Mouse (Mus musculus) hematopoietic stem cell, adult 5-6 weeks (primary cell): ENCODE data around the gene Hnrnpm. TPM values are rescaled to one million over a fixed set of nuclear protein-coding genes. Genes with fewer than 3 reads are reported as not detected.
A peak's percentile ranks its signal among the peaks of the same experiment; 100 is the strongest.
"Not testable (repeated sequence)": the region's sequence is repeated elsewhere in the genome, so short reads cannot be mapped to it uniquely, and the experiment has no call there.

Experiments
- ATAC-seq, 2 experiments: fragments of 125-278 bp in 1 of 2; replicated peaks in 1 of 2; 2 replicates each; pipeline ENCODE4 v1.8.0; 2016 to 2017; ENCODE audit warnings: inconsistent platforms in 2 of 2, mild to moderate bottlenecking in 2 of 2, moderate number of reproducible peaks in 2 of 2, low read depth in 1 of 2, moderate TSS enrichment in 1 of 2; ENCODE audit not compliant: low FRiP score in 2 of 2, poor library complexity in 2 of 2, severe bottlenecking in 2 of 2, insufficient read depth in 1 of 2, low TSS enrichment in 1 of 2
- total RNA-seq: library from RNA; stranded (forward); fragments of 172-1452, 232-1000 nt; gene quantifications from 2 replicates; pipeline ENCODE4 v1.2.3, GENCODE M21; 2017

Gene Hnrnpm
- total RNA-seq, 1 experiment from 2014 or later: 543 TPM

- peak; percentile 93 to 97 for ATAC-seq
Observed at GRCm38 (mm10) chr17:33628621-33629486, 57.8 kb downstream of the Hnrnpm start, which contains the start of gene Zfp414. TSS of gene Zfp414 (plus strand) at chr17:33629090.

GRCm38 (mm10) chr17:33627281-33627680, 59.4 kb downstream of the Hnrnpm start:
- ATAC-seq: no peak

GRCm38 (mm10) chr17:33613726-33614125, 72.9 kb downstream of the Hnrnpm start:
- not testable (repeated sequence) for ATAC-seq

- ATAC-seq: peak in 1 of 2 experiments; percentile 60; a peak in 1 of 4 replicates
Observed at GRCm38 (mm10) chr17:33610548-33610947, 76.1 kb downstream of the Hnrnpm start.

GRCm38 (mm10) chr17:33607273-33607672, 79.4 kb downstream of the Hnrnpm start:
- ATAC-seq: no peak

GRCm38 (mm10) chr17:33601947-33602346, 84.7 kb downstream of the Hnrnpm start:
- ATAC-seq: no peak

- no peak for ATAC-seq
Observed at GRCm38 (mm10) chr17:33600831-33601230, 85.8 kb downstream of the Hnrnpm start.

- no peak for ATAC-seq
Observed at GRCm38 (mm10) chr17:33599836-33600475, 86.7 kb downstream of the Hnrnpm start.

GRCm38 (mm10) chr17:33598506-33598905, 88.2 kb downstream of the Hnrnpm start:
- no peak for ATAC-seq

- ATAC-seq: no peak
Observed at GRCm38 (mm10) chr17:33597271-33597670, 89.4 kb downstream of the Hnrnpm start.

Other genes starting within 250 kb of the Hnrnpm start
- 49.4 and 63.8 TPM in 2 replicates for gene Adamts10, start 162.7 kb downstream of the Hnrnpm start, total RNA-seq
- 54.8 and 76.2 TPM in 2 replicates for gene Myo1f, start 131.2 kb downstream of the Hnrnpm start, total RNA-seq
- 19.2 and 19.3 TPM in 2 replicates for gene Zfp414, start 57.8 kb downstream of the Hnrnpm start, total RNA-seq
- 2.7 and 3.0 TPM in 2 replicates for gene Pram1, start 48.8 kb downstream of the Hnrnpm start, total RNA-seq
- gene March2, start 31.8 kb upstream of the Hnrnpm start, total RNA-seq: 20.5 and 28.7 TPM in 2 replicates
- gene Rab11b, start 73.7 kb upstream of the Hnrnpm start, total RNA-seq: 31.6 and 49.3 TPM in 2 replicates
- gene Angptl4, start 95.0 kb upstream of the Hnrnpm start, total RNA-seq: 5.6 and 6.6 TPM in 2 replicates
- 7.6 and 12.8 TPM in 2 replicates for gene Kank3, start 123.7 kb upstream of the Hnrnpm start, total RNA-seq
- 2,029 and 3,129 TPM in 2 replicates for gene Rps28, start 137.7 kb upstream of the Hnrnpm start, total RNA-seq
- gene Ndufa7, start 137.7 kb upstream of the Hnrnpm start, total RNA-seq: 123 and 126 TPM in 2 replicates
- 11.3 and 22.1 TPM in 2 replicates for gene Cd320, start 156.2 kb upstream of the Hnrnpm start, total RNA-seq
- not detected in 2 replicates for gene Gm7029, start 187.0 kb upstream of the Hnrnpm start, total RNA-seq
- gene Kifc1, start 203.8 kb upstream of the Hnrnpm start, total RNA-seq: 24.7 and 37.6 TPM in 2 replicates
- gene Platr17, start 218.3 kb upstream of the Hnrnpm start, total RNA-seq: 3.3 and 4.4 TPM in 2 replicates
- 26.5 and 27.7 TPM in 2 replicates for gene Daxx, start 222.6 kb upstream of the Hnrnpm start, total RNA-seq
- 71.1 and 79.8 TPM in 2 replicates for gene Tapbp, start 229.0 kb upstream of the Hnrnpm start, total RNA-seq
- gene Zbtb22, start 229.0 kb upstream of the Hnrnpm start, total RNA-seq: 20.4 and 21.4 TPM in 2 replicates
- 36.6 and 57.1 TPM in 2 replicates for gene Rgl2, start 242.7 kb upstream of the Hnrnpm start, total RNA-seq